Comparison of ENCODE assay signal across 8 mouse cellular contexts in the genomic region with DNA sequence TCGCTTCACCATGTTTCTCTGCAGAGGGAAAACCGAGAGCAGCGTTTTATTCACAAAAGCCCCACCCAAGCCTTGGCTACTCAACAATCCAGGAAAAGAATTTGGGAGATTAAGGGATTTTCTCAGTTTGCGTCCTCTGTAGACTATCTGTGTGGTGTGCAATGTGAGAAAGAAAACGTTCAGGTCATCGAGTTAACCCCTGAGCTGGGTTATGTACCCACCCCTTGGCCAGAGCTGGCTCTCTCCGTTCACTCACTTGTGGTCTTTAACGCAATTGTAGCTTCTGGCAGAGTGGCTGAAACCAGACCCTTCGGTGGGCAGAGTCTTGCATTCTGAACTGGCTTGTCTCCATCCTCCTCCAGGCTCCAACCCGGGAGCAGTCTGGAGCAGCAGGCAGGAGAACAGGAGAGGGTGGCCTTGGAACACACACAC. TPM values are rescaled to one million over a fixed set of nuclear protein-coding genes. Genes with fewer than 3 reads are reported as not detected.
DNase-seq lines count a peak whose midpoint lies in the region; ATAC-seq and TF ChIP-seq lines count a peak whose summit lies in the region.

No protein-coding gene starts in this region.

- H3K4me3 ChIP-seq in lung, adult 2 months (replicated peaks; ENCODE audit: extremely low read depth, low read depth, low read length): peak overlapping the region; percentile 57
- no peak overlapping the region for H3K4me3 ChIP-seq in forebrain, embryonic 14.5 days (ENCODE audit: low read depth, low read length)
- H3K4me3 ChIP-seq in neural tube, embryonic 15.5 days (replicated peaks): no peak overlapping the region
- no peak overlapping the region for H3K4me3 ChIP-seq in thymus, adult 2 months (ENCODE audit: control insufficient read depth, insufficient read depth, low read length)

- WGBS in lung, adult 2 months: 32% methylated on average over 10 of the region's 10 CpGs
- 34% methylated on average over 10 of the region's 10 CpGs for WGBS in forebrain, embryonic 14.5 days
- WGBS in neural tube, embryonic 15.5 days: 71% methylated on average over 10 of the region's 10 CpGs
- WGBS in thymus, adult 2 months: 80% methylated on average over 10 of the region's 10 CpGs

- ATAC-seq in forebrain, embryonic 14.5 days: 0 out of 2 replicates have a peak, but pooled peaks have one; percentile 27
- peak; percentile 40 for ATAC-seq in neural tube, embryonic 15.5 days (ENCODE audit: low FRiP score)
- no peak for ATAC-seq in erythroblast, adult 5-6 weeks (replicated peaks; ENCODE audit: low FRiP score, poor library complexity, severe bottlenecking)

- TF ChIP-seq POLR2A in lung, adult 2 months (IDR thresholded peaks at IDR 0.05; ENCODE audit: borderline replicate concordance, extremely low read depth, low read depth, low read length): peak; percentile 11; the same call in 1 of the 2 replicates
- TF ChIP-seq POLR2A in thymus, adult 2 months (IDR thresholded peaks at IDR 0.05; ENCODE audit: control insufficient read depth, extremely low read depth, insufficient read depth, low read length, poor library complexity): no peak

- no peaks in the 10 kb centered on the region for H3K27me3 ChIP-seq in forebrain, embryonic 14.5 days (replicated peaks; ENCODE audit: control insufficient read depth, insufficient read depth, low read length)
- no peaks in the 10 kb centered on the region for H3K27me3 ChIP-seq in neural tube, embryonic 15.5 days (replicated peaks)
- H3K27me3 ChIP-seq in thymus, adult 2 months (ENCODE audit: control insufficient read depth, insufficient read depth, low read length): no peaks in the 10 kb centered on the region

- no peak for TF ChIP-seq CTCF in lung, adult 2 months (IDR thresholded peaks at IDR 0.05; ENCODE audit: insufficient read depth, low read length)
- no peak for TF ChIP-seq CTCF in thymus, adult 2 months (IDR thresholded peaks at IDR 0.05; ENCODE audit: borderline replicate concordance, control insufficient read depth, extremely low read depth, insufficient read depth, low read length, poor library complexity)

- no peak overlapping the region for H3K9ac ChIP-seq in forebrain, embryonic 14.5 days (ENCODE audit: low read length)
- no peak overlapping the region for H3K9ac ChIP-seq in neural tube, embryonic 15.5 days (replicated peaks)

- H3K36me3 ChIP-seq in forebrain, embryonic 14.5 days (ENCODE audit: control insufficient read depth, insufficient read depth, low read length): no peaks in the 10 kb centered on the region
- H3K36me3 ChIP-seq in neural tube, embryonic 15.5 days: no peaks in the 10 kb centered on the region
- H3K36me3 ChIP-seq in thymus, adult 2 months (ENCODE audit: control insufficient read depth, insufficient read depth, low read length): no peaks in the 10 kb centered on the region

- H3K4me2 ChIP-seq in forebrain, embryonic 14.5 days (ENCODE audit: low read length): peak overlapping the region; percentile 38; the same call in 1 of the 2 replicates
- H3K4me2 ChIP-seq in neural tube, embryonic 15.5 days: peak overlapping the region; percentile 40

- DNase-seq in lung, adult 2 months: peak; percentile 30
- DNase-seq in lung, postnatal 10 days: no peak
- DNase-seq in forebrain, embryonic 14.5 days (ENCODE audit: low spot score): peak; percentile 27
- DNase-seq in kidney, adult 8-10 months: peak; percentile 46 to 52
- no peak for DNase-seq in cerebellum, adult 9-11 months
- DNase-seq in thymus, adult 2 months: no peak

- H3K4me1 ChIP-seq in lung, adult 2 months (ENCODE audit: control insufficient read depth, insufficient read depth, low read length): peaks cover 12% of the 10 kb centered on the region
- H3K4me1 ChIP-seq in forebrain, embryonic 14.5 days (ENCODE audit: control insufficient read depth, insufficient read depth, low read length): no peaks in the 10 kb centered on the region
- H3K4me1 ChIP-seq in neural tube, embryonic 15.5 days: peaks cover 3% of the 10 kb centered on the region; the same call in 1 of the 2 replicates
- H3K4me1 ChIP-seq in thymus, adult 2 months (replicated peaks; ENCODE audit: control insufficient read depth, insufficient read depth, low read length): no peaks in the 10 kb centered on the region

- H3K9me3 ChIP-seq in forebrain, embryonic 14.5 days (replicated peaks; ENCODE audit: control insufficient read depth, low read length): no peaks in the 10 kb centered on the region
- H3K9me3 ChIP-seq in neural tube, embryonic 15.5 days (replicated peaks): no peaks in the 10 kb centered on the region

- H3K27ac ChIP-seq in forebrain, embryonic 14.5 days (ENCODE audit: low read depth, low read length): 0 out of 2 replicates have a peak overlapping the region, but pooled peaks have one; percentile 14
- H3K27ac ChIP-seq in neural tube, embryonic 15.5 days (replicated peaks): peak overlapping the region; percentile 69
- H3K27ac ChIP-seq in thymus, adult 2 months (ENCODE audit: control insufficient read depth, insufficient read depth, low read length): no peak overlapping the region

RNA-seq across cellular contexts. Expression of gene Fmo1, which starts 6.8 kb away (rescaled TPM):
- 173 and 219 TPM in 2 replicates for polyA plus RNA-seq in lung, adult 2 months (2012; rRNA removed)
- 18.1 and 24.8 TPM in 2 replicates for polyA plus RNA-seq in forebrain, embryonic 14.5 days (2014; fragmentation: Nextera tagmentation; extraction: Ambion mirVana)
- polyA plus RNA-seq in neural tube, embryonic 15.5 days (2015; fragmentation: Nextera tagmentation; extraction: Ambion mirVana): 20.8 and 25.9 TPM in 2 replicates
- total RNA-seq in erythroblast, adult 5-6 weeks (2015; ENCODE audit: low replicate concordance): 0.19 TPM in 1 of 2 replicates, not detected in the other
- total RNA-seq in erythroblast, adult 5-6 weeks (2017; ENCODE audit: low replicate concordance): 0.17 TPM in 1 of 2 replicates, not detected in the other
- polyA plus RNA-seq in thymus, adult 2 months (2012; rRNA removed): 14.1 and 16.3 TPM in 2 replicates

RNA-seq across cellular contexts. Expression of gene Fmo2, which starts 39.0 kb away (rescaled TPM):
- 147 and 240 TPM in 2 replicates for polyA plus RNA-seq in lung, adult 2 months (2012; rRNA removed)
- polyA plus RNA-seq in forebrain, embryonic 14.5 days (2014; fragmentation: Nextera tagmentation; extraction: Ambion mirVana): 0.06 and 0.64 TPM in 2 replicates
- polyA plus RNA-seq in neural tube, embryonic 15.5 days (2015; fragmentation: Nextera tagmentation; extraction: Ambion mirVana): 0.27 and 0.42 TPM in 2 replicates
- not detected in 2 replicates for total RNA-seq in erythroblast, adult 5-6 weeks (2015; ENCODE audit: low replicate concordance)
- total RNA-seq in erythroblast, adult 5-6 weeks (2017; ENCODE audit: low replicate concordance): not detected in 2 replicates
- polyA plus RNA-seq in thymus, adult 2 months (2012; rRNA removed): 0.88 and 2.1 TPM in 2 replicates

RNA-seq across cellular contexts. Expression of gene Fmo4, which starts 45.8 kb away (rescaled TPM):
- polyA plus RNA-seq in lung, adult 2 months (2012; rRNA removed): 1.7 and 2.4 TPM in 2 replicates
- polyA plus RNA-seq in forebrain, embryonic 14.5 days (2014; fragmentation: Nextera tagmentation; extraction: Ambion mirVana): 0.12 and 0.22 TPM in 2 replicates
- polyA plus RNA-seq in neural tube, embryonic 15.5 days (2015; fragmentation: Nextera tagmentation; extraction: Ambion mirVana): 0.66 and 0.78 TPM in 2 replicates
- total RNA-seq in erythroblast, adult 5-6 weeks (2015; ENCODE audit: low replicate concordance): not detected in 2 replicates
- not detected in 2 replicates for total RNA-seq in erythroblast, adult 5-6 weeks (2017; ENCODE audit: low replicate concordance)
- 0.08 TPM in 1 of 2 replicates, not detected in the other for polyA plus RNA-seq in thymus, adult 2 months (2012; rRNA removed)

Comparison
In these comparisons a context has a peak if more than half of its experiments do, and no peak if none do; other contexts are left out.
1. DNase-seq: peak in lung, adult 2 months (single experiment), forebrain, embryonic 14.5 days (single experiment) and kidney, adult 8-10 months (2 of 2); none in lung, postnatal 10 days (single experiment), cerebellum, adult 9-11 months (single experiment) and thymus, adult 2 months (single experiment).
2. RNA of gene Fmo2, which starts 39.0 kb away (polyA plus RNA-seq): 147 to 240 TPM in lung, adult 2 months; 0.88 to 2.1 TPM in thymus, adult 2 months, 0.27 to 0.42 TPM in neural tube, embryonic 15.5 days and 0.06 to 0.64 TPM in forebrain, embryonic 14.5 days; every median in the first group is over 10 times any median in the second.